Mouse (Mus musculus): ENCODE measurements around the gene Dhcr24. TPM values are rescaled to one million over a fixed set of nuclear protein-coding genes. Genes with fewer than 3 reads are reported as not detected.

Dhcr24 gene
- polyA plus RNA-seq, 1 experiment from 2014 or later: 23.6 TPM

DNA sequence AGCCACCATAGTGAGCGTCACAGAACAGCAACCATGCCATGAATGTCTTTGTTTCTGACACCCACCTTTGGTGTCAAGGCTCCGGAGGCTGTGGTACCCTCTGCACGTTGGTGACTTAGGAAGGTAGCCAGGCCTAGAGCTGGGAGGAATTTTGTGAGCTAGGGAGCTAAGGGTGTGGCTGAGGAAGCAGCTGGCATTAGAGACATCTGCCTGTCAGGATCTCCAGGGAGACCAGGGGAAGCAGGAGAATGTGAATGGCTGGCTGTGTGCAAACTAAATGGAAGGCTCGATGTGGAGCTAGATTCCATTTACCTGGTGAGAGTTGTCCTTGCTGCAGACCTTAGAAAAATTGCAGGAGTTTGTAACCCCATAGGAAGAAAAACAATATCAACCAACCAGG is 23.8 kb downstream of the Dhcr24 start:
- WGBS: 86% methylated on average over 4 of the region's 4 CpGs
- no peaks in the 10 kb centered on the region for H3K9me3 ChIP-seq (ENCODE audit: control insufficient read depth, low read length)
- H3K27me3 ChIP-seq (ENCODE audit: control insufficient read depth, insufficient read depth, low read length): no peaks in the 10 kb centered on the region

DNA sequence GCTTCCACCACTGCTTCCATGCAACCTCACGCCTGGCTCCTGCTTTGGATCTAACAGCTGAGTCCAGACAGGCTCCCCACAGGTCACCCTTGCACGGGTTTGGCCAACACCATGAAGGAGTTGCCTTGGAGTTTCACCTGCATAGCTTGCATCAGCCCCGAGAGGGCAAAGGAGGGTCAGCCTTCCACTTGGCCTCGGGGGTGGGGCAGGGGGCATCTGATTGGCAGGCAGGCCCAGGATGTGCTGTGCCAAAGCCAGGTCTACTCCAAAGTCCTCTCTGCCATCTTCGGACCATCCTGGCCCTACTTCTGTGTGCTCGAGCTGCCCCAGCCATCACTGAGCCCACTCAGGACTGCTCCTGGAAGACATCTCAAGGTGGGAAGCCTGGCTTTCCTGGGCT is 26.2 kb downstream of the Dhcr24 start:
- peaks cover 26% of the 10 kb centered on the region for H3K36me3 ChIP-seq (ENCODE audit: control insufficient read depth, insufficient read depth, low read length)
- H3K4me2 ChIP-seq (ENCODE audit: low read depth, severe bottlenecking): no peak overlapping the region
- no peak overlapping the region for H3K9ac ChIP-seq (ENCODE audit: low read length)
- ATAC-seq (ENCODE audit: insufficient number of reproducible peaks, low FRiP score, low TSS enrichment, low read depth) (no peak), DNase-seq (ENCODE audit: low spot score) (no peak)
- no peaks in the 10 kb centered on the region for H3K4me1 ChIP-seq (ENCODE audit: control insufficient read depth, insufficient read depth, low read length)
- 93% methylated on average over 6 of the region's 6 CpGs for WGBS
- no peak overlapping the region for H3K4me3 ChIP-seq (ENCODE audit: low read depth, low read length)
- no peak overlapping the region for H3K27ac ChIP-seq (replicated peaks; ENCODE audit: low read depth, low read length)
- no peaks in the 10 kb centered on the region for H3K9me3 ChIP-seq (ENCODE audit: control insufficient read depth, low read length)
- no peaks in the 10 kb centered on the region for H3K27me3 ChIP-seq (ENCODE audit: control insufficient read depth, insufficient read depth, low read length)

More for the DNA sequence above, 23.8 kb downstream of the Dhcr24 start:
- no peak overlapping the region for H3K27ac ChIP-seq (replicated peaks; ENCODE audit: low read depth, low read length)
- no peak overlapping the region for H3K4me2 ChIP-seq (ENCODE audit: low read depth, severe bottlenecking)
- no peak overlapping the region for H3K9ac ChIP-seq (ENCODE audit: low read length)
- H3K4me3 ChIP-seq (ENCODE audit: low read depth, low read length): no peak overlapping the region
- ATAC-seq (ENCODE audit: insufficient number of reproducible peaks, low FRiP score, low TSS enrichment, low read depth): no peak
- H3K4me1 ChIP-seq (ENCODE audit: control insufficient read depth, insufficient read depth, low read length): no peaks in the 10 kb centered on the region
- DNase-seq (ENCODE audit: low spot score): no peak
- H3K36me3 ChIP-seq (ENCODE audit: control insufficient read depth, insufficient read depth, low read length): peaks cover 34% of the 10 kb centered on the region

DNA sequence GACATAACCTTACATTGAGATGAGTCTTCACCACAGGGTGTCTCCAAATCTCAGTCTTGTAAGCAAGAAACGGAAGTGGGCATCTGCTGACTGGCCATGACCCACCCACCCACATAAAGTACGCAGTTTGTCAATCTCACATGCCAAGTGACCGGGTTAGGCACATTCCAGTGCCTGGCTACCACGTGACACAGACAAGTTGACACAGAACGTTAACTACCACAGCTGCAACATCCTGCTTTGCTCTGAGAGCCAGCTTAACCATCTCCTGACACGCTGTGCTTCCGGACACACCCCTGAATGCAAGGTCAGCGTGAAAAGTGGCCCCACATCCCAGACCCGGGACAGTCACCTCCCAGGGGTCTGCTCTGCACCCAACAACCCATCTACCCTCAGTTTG is 29.3 kb downstream of the Dhcr24 start:
- no peaks in the 10 kb centered on the region for H3K9me3 ChIP-seq (ENCODE audit: control insufficient read depth, low read length)
- H3K4me3 ChIP-seq (ENCODE audit: low read depth, low read length): no peak overlapping the region
- peaks cover 18% of the 10 kb centered on the region for H3K36me3 ChIP-seq (ENCODE audit: control insufficient read depth, insufficient read depth, low read length)
- DNase-seq (ENCODE audit: low spot score) (no peak), ATAC-seq (ENCODE audit: insufficient number of reproducible peaks, low FRiP score, low TSS enrichment, low read depth) (no peak)
- H3K4me1 ChIP-seq (ENCODE audit: control insufficient read depth, insufficient read depth, low read length): no peaks in the 10 kb centered on the region
- H3K27ac ChIP-seq (replicated peaks; ENCODE audit: low read depth, low read length): no peak overlapping the region
- H3K27me3 ChIP-seq (ENCODE audit: control insufficient read depth, insufficient read depth, low read length): no peaks in the 10 kb centered on the region
- no peak overlapping the region for H3K4me2 ChIP-seq (ENCODE audit: low read depth, severe bottlenecking)
- 79% methylated on average over 9 of the region's 9 CpGs for WGBS
- H3K9ac ChIP-seq (ENCODE audit: low read length): no peak overlapping the region

DNA sequence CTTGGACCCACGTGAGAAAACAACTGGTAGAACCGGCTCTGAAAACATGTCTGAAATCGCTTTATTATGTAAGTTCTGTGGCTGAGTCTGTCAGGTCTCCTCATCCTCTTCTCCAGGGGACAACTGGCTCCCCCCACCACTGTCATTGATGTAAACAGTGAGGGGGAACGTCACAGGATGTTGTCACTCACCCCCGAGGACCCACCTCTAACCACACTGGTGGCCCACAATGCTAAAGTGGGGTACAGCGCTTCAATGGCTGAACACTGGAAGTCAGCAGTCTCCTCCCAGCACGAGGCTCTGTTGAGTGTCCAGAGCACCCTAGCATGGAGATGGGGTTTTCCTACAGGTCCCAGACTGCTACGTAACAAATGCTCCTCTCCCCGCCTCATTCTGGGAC is 30.0 kb downstream of the Dhcr24 start:
- H3K4me3 ChIP-seq (ENCODE audit: low read depth, low read length): no peak overlapping the region
- 91% methylated on average over 9 of the region's 9 CpGs for WGBS
- no peak overlapping the region for H3K4me2 ChIP-seq (ENCODE audit: low read depth, severe bottlenecking)
- H3K27ac ChIP-seq (replicated peaks; ENCODE audit: low read depth, low read length): no peak overlapping the region
- no peaks in the 10 kb centered on the region for H3K4me1 ChIP-seq (ENCODE audit: control insufficient read depth, insufficient read depth, low read length)
- DNase-seq (ENCODE audit: low spot score): no peak
- no peaks in the 10 kb centered on the region for H3K27me3 ChIP-seq (ENCODE audit: control insufficient read depth, insufficient read depth, low read length)
- no peak for ATAC-seq (ENCODE audit: insufficient number of reproducible peaks, low FRiP score, low TSS enrichment, low read depth)
- no peak overlapping the region for H3K9ac ChIP-seq (ENCODE audit: low read length)
- H3K36me3 ChIP-seq (ENCODE audit: control insufficient read depth, insufficient read depth, low read length): peaks cover 14% of the 10 kb centered on the region
- no peaks in the 10 kb centered on the region for H3K9me3 ChIP-seq (ENCODE audit: control insufficient read depth, low read length)

DNA sequence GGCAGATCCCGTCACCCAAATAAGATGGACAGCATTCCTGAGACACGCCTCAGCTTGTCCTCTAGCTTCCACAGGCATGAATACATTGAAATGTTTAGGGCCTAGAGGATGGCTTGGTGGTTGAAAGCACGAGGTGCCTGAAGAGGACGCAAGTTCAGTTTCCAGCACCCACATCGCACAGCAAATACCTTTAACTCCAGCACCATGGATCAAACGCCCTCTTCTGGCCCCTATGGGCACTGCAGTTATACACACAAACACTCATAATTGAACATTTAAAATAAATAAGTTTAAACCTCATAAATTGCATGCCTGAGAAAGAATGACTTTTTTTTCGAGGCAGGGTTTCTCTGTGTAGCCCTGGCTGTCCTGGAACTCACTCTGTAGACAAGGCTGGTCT is 32.8 kb downstream of the Dhcr24 start:
- Histone ChIP-seq H3K27me3 (ENCODE audit: control insufficient read depth, insufficient read depth, low read length) (no peaks in the 10 kb centered on the region), H3K36me3 (ENCODE audit: control insufficient read depth, insufficient read depth, low read length) (no peaks in the 10 kb centered on the region; the same call in 1 of the 2 replicates), H3K9me3 (ENCODE audit: control insufficient read depth, low read length) (no peaks in the 10 kb centered on the region), H3K27ac (replicated peaks; ENCODE audit: low read depth, low read length) (no peak overlapping the region), H3K9ac (ENCODE audit: low read length) (no peak overlapping the region), H3K4me2 (ENCODE audit: low read depth, severe bottlenecking) (no peak overlapping the region), H3K4me1 (ENCODE audit: control insufficient read depth, insufficient read depth, low read length) (no peaks in the 10 kb centered on the region), H3K4me3 (ENCODE audit: low read depth, low read length) (no peak overlapping the region)
- 62% methylated on average over 7 of the region's 7 CpGs for WGBS
- no peak for ATAC-seq (ENCODE audit: insufficient number of reproducible peaks, low FRiP score, low TSS enrichment, low read depth)
- DNase-seq (ENCODE audit: low spot score): no peak

DNA sequence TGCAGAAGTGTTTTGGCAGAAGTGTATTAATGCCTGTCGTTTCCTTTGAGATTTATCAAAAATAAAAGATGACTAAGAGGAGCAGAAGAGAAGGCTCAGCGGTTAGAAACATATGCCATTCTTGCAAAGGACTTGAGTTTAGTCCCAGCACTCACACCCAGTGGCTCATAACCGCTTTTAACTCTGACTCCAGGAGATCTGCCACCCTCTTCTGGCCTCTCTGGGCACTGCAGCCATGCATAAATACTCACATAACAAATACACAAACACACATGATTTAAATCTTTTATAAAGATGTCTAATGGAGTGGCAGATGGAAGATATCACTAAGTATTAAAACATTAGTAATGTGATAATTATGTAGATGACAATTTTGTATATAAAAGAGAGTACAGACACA is 35.4 kb downstream of the Dhcr24 start:
- Histone ChIP-seq H3K27me3 (ENCODE audit: control insufficient read depth, insufficient read depth, low read length) (no peaks in the 10 kb centered on the region), H3K4me2 (ENCODE audit: low read depth, severe bottlenecking) (no peak overlapping the region), H3K9me3 (ENCODE audit: control insufficient read depth, low read length) (no peaks in the 10 kb centered on the region), H3K36me3 (ENCODE audit: control insufficient read depth, insufficient read depth, low read length) (no peaks in the 10 kb centered on the region; the same call in 1 of the 2 replicates), H3K4me1 (ENCODE audit: control insufficient read depth, insufficient read depth, low read length) (no peaks in the 10 kb centered on the region), H3K27ac (replicated peaks; ENCODE audit: low read depth, low read length) (no peak overlapping the region), H3K9ac (ENCODE audit: low read length) (no peak overlapping the region), H3K4me3 (ENCODE audit: low read depth, low read length) (no peak overlapping the region)
- WGBS: 60% methylated on average over 3 of the region's 3 CpGs
- ATAC-seq (ENCODE audit: insufficient number of reproducible peaks, low FRiP score, low TSS enrichment, low read depth): no peak
- no peak for DNase-seq (ENCODE audit: low spot score)

DNA sequence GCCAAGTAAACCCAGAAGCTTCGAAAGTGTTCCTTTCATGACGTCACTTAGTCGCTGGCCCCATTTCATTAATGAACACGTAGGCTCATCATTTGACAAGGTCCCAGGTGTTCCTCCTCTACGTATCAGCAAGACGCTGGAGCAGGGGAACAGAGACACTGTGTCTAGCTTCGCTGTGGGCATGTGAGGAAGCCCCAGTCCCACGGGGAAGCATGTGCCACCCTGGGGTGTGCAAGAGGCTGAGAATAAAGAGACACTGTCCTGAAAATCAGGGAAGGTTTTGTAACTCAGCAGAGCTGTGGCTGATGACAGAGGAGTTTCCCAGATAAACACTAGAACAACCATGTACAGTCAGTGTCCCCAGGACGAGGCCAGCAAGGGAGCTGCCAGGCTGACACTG is 36.2 kb downstream of the Dhcr24 start:
- no peaks in the 10 kb centered on the region for H3K4me1 ChIP-seq (ENCODE audit: control insufficient read depth, insufficient read depth, low read length)
- no peak for ATAC-seq (ENCODE audit: insufficient number of reproducible peaks, low FRiP score, low TSS enrichment, low read depth)
- H3K9ac ChIP-seq (ENCODE audit: low read length): no peak overlapping the region
- DNase-seq (ENCODE audit: low spot score): no peak
- WGBS: 86% methylated on average over 9 of the region's 9 CpGs
- H3K27me3 ChIP-seq (ENCODE audit: control insufficient read depth, insufficient read depth, low read length): no peaks in the 10 kb centered on the region
- H3K36me3 ChIP-seq (ENCODE audit: control insufficient read depth, insufficient read depth, low read length): no peaks in the 10 kb centered on the region
- H3K4me3 ChIP-seq (ENCODE audit: low read depth, low read length): no peak overlapping the region
- no peak overlapping the region for H3K27ac ChIP-seq (replicated peaks; ENCODE audit: low read depth, low read length)
- no peaks in the 10 kb centered on the region for H3K9me3 ChIP-seq (ENCODE audit: control insufficient read depth, low read length)
- no peak overlapping the region for H3K4me2 ChIP-seq (ENCODE audit: low read depth, severe bottlenecking)

DNA sequence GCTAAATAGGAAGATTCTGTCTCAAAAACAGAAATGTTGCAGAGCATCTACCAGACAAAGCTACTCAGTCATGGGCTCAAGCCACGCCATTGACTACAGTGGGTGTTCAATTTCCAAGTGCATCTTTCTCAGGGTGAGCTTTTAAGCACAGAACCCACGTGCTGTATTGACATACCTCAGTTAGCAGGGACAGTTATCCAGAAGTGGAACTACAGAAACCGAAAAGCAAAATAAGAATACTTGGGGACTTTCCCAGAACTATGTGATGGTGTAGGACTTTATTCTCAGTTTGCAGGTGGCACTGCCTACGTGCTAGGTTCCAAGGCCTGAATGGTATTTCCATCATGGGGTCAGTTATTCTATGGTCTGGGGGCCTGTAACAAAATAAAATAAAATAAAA is 36.9 kb downstream of the Dhcr24 start:
- Histone ChIP-seq H3K4me2 (ENCODE audit: low read depth, severe bottlenecking) (no peak overlapping the region), H3K27ac (replicated peaks; ENCODE audit: low read depth, low read length) (no peak overlapping the region), H3K9me3 (ENCODE audit: control insufficient read depth, low read length) (no peaks in the 10 kb centered on the region), H3K36me3 (ENCODE audit: control insufficient read depth, insufficient read depth, low read length) (no peaks in the 10 kb centered on the region), H3K4me3 (ENCODE audit: low read depth, low read length) (no peak overlapping the region), H3K9ac (ENCODE audit: low read length) (no peak overlapping the region), H3K27me3 (ENCODE audit: control insufficient read depth, insufficient read depth, low read length) (no peaks in the 10 kb centered on the region), H3K4me1 (ENCODE audit: control insufficient read depth, insufficient read depth, low read length) (no peaks in the 10 kb centered on the region)
- 81% methylated on average over 4 of the region's 4 CpGs for WGBS
- DNase-seq (ENCODE audit: low spot score) (no peak), ATAC-seq (ENCODE audit: insufficient number of reproducible peaks, low FRiP score, low TSS enrichment, low read depth) (no peak)

DNA sequence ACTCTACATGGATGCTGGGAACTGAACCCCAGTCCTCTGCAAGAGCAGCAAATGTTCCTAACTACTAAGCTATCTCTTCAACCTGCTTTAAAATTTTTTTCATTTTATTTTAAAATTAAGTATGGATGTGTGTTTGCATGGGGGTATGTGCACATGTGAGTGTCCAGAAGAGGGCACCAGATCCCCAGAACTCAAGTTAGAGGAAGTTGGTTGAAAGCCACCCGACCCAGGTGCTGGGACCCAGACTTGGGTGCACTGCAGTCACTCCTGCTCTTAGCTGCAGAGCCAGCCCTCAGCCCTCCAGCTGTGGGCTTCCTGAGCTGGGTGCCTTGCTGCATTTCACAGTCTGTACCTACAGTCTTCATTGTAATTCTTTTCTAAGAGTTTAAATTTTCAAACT is 38.6 kb downstream of the Dhcr24 start:
- Histone ChIP-seq H3K9ac (ENCODE audit: low read length) (no peak overlapping the region), H3K4me1 (ENCODE audit: control insufficient read depth, insufficient read depth, low read length) (no peaks in the 10 kb centered on the region), H3K9me3 (ENCODE audit: control insufficient read depth, low read length) (no peaks in the 10 kb centered on the region), H3K4me3 (ENCODE audit: low read depth, low read length) (no peak overlapping the region), H3K27me3 (ENCODE audit: control insufficient read depth, insufficient read depth, low read length) (no peaks in the 10 kb centered on the region), H3K27ac (replicated peaks; ENCODE audit: low read depth, low read length) (no peak overlapping the region), H3K36me3 (ENCODE audit: control insufficient read depth, insufficient read depth, low read length) (no peaks in the 10 kb centered on the region), H3K4me2 (ENCODE audit: low read depth, severe bottlenecking) (no peak overlapping the region)
- WGBS: 39% methylated on average over 1 of the region's 1 CpGs
- DNase-seq (ENCODE audit: low spot score) (no peak), ATAC-seq (ENCODE audit: insufficient number of reproducible peaks, low FRiP score, low TSS enrichment, low read depth) (no peak)

All from limb, embryonic 11.5 days (tissue).